27 mouse cellular contexts compared by ENCODE assay signal in genomic region chr15:85841796-85842360, GRCm38 (mm10). TPM values are rescaled to one million over a fixed set of nuclear protein-coding genes. Genes with fewer than 3 reads are reported as not detected.
DNase-seq lines count a peak whose midpoint lies in the region; ATAC-seq and TF ChIP-seq lines count a peak whose summit lies in the region.
"Had no signal": no experiment of that assay in that cellular context is flagged by ENCODE, and none has a peak within 500 bp of the region (broad histone marks: within the 10 kb centered on the region; RNA-seq: fewer than 3 reads in every experiment).

No protein-coding gene starts in this region.

- no peaks in the 10 kb centered on the region for H3K27me3 ChIP-seq in stomach, embryonic 15.5 days (replicated peaks)
- H3K27me3 ChIP-seq in stomach, postnatal 0 days (ENCODE audit: control insufficient read depth, insufficient read depth, low read length): no peaks in the 10 kb centered on the region
- no peaks in the 10 kb centered on the region for H3K27me3 ChIP-seq in liver, embryonic 14.5 days (ENCODE audit: control insufficient read depth, insufficient read depth, low read length)
- H3K27me3 ChIP-seq: embryonic facial prominence, embryonic 12.5 days; forebrain, embryonic 13.5 days; heart, embryonic 13.5 days; limb, embryonic 13.5 days; midbrain, embryonic 15.5 days; neural tube, embryonic 12.5 days had no signal

- no peak overlapping the region for H3K4me3 ChIP-seq in stomach, embryonic 15.5 days (replicated peaks)
- H3K4me3 ChIP-seq in stomach, postnatal 0 days (ENCODE audit: low read depth, low read length): no peak overlapping the region
- H3K4me3 ChIP-seq in liver, embryonic 14.5 days (ENCODE audit: insufficient read depth in 1 of 2, low read depth in 2 of 2, low read length in 2 of 2): no peak overlapping the region
- H3K4me3 ChIP-seq: embryonic facial prominence, embryonic 12.5 days; erythroblast, embryonic 14.5 days; forebrain, embryonic 13.5 days; heart, embryonic 13.5 days; limb, embryonic 13.5 days; midbrain, embryonic 15.5 days; neural tube, embryonic 12.5 days had no signal

- no peaks in the 10 kb centered on the region for H3K9me3 ChIP-seq in stomach, embryonic 15.5 days
- H3K9me3 ChIP-seq in stomach, postnatal 0 days (ENCODE audit: control insufficient read depth, low read length): no peaks in the 10 kb centered on the region
- H3K9me3 ChIP-seq in liver, embryonic 14.5 days (ENCODE audit: control insufficient read depth, low read length): no peaks in the 10 kb centered on the region
- H3K9me3 ChIP-seq: embryonic facial prominence, embryonic 12.5 days; forebrain, embryonic 13.5 days; heart, embryonic 13.5 days; limb, embryonic 13.5 days; midbrain, embryonic 15.5 days; neural tube, embryonic 12.5 days had no signal

- H3K9ac ChIP-seq in stomach, embryonic 15.5 days: no peak overlapping the region
- no peak overlapping the region for H3K9ac ChIP-seq in stomach, postnatal 0 days (ENCODE audit: low read length)
- H3K9ac ChIP-seq in liver, embryonic 14.5 days (replicated peaks): no peak overlapping the region
- H3K9ac ChIP-seq: embryonic facial prominence, embryonic 12.5 days; forebrain, embryonic 13.5 days; heart, embryonic 13.5 days; limb, embryonic 13.5 days; lung, embryonic 14.5 days; midbrain, embryonic 15.5 days; neural tube, embryonic 12.5 days had no signal

- no peaks in the 10 kb centered on the region for H3K4me1 ChIP-seq in stomach, embryonic 15.5 days
- no peaks in the 10 kb centered on the region for H3K4me1 ChIP-seq in stomach, postnatal 0 days (replicated peaks; ENCODE audit: control insufficient read depth, insufficient read depth)
- H3K4me1 ChIP-seq in liver, embryonic 14.5 days (replicated peaks; ENCODE audit: control insufficient read depth in 2 of 2, insufficient read depth in 2 of 2, low read length in 1 of 2): peaks cover 0 to 4% of the 10 kb centered on the region in 2 experiments; a peak in 1 of 4 replicates
- H3K4me1 ChIP-seq: embryonic facial prominence, embryonic 12.5 days; forebrain, embryonic 13.5 days; heart, embryonic 13.5 days; limb, embryonic 13.5 days; midbrain, embryonic 15.5 days; neural tube, embryonic 12.5 days had no signal

- no peak for TF ChIP-seq CTCF in stomach, postnatal 0 days (IDR thresholded peaks at IDR 0.05; ENCODE audit: low read depth)
- no peak for TF ChIP-seq CTCF in liver, embryonic 14.5 days (IDR thresholded peaks at IDR 0.05; ENCODE audit: low read depth)

- H3K4me2 ChIP-seq in stomach, embryonic 15.5 days: no peak overlapping the region
- H3K4me2 ChIP-seq in stomach, postnatal 0 days (replicated peaks; ENCODE audit: low read depth): no peak overlapping the region
- no peak overlapping the region for H3K4me2 ChIP-seq in liver, embryonic 14.5 days (ENCODE audit: low read depth)
- H3K4me2 ChIP-seq: embryonic facial prominence, embryonic 12.5 days; forebrain, embryonic 13.5 days; heart, embryonic 13.5 days; limb, embryonic 13.5 days; lung, embryonic 14.5 days; midbrain, embryonic 15.5 days; neural tube, embryonic 12.5 days had no signal

- 70% methylated on average over 5 of the region's 5 CpGs for WGBS in stomach, embryonic 15.5 days
- WGBS in stomach, postnatal 0 days: 71% methylated on average over 5 of the region's 5 CpGs
- WGBS in liver, embryonic 14.5 days (ENCODE audit: insufficient replicate concordance): 49% methylated on average over 5 of the region's 5 CpGs

- ATAC-seq in stomach, embryonic 15.5 days (ENCODE audit: insufficient read depth, low FRiP score, low read depth): peak; percentile 27; the same call in 1 of the 2 replicates
- no peak for ATAC-seq in stomach, postnatal 0 days (ENCODE audit: low FRiP score, low TSS enrichment)
- ATAC-seq in liver, embryonic 14.5 days (ENCODE audit: insufficient read depth): peak; percentile 64; the same call in 1 of the 2 replicates
- ATAC-seq: forebrain, embryonic 13.5 days; hindbrain, postnatal 0 days; midbrain, embryonic 15.5 days had no signal

- DNase-seq in kidney, adult 18-20 months: peak; percentile 59
- no peak for DNase-seq in kidney, postnatal 10 days
- DNase-seq in stomach, postnatal 0 days (ENCODE audit: low spot score): no peak
- DNase-seq in liver, embryonic 14.5 days (ENCODE audit: low read depth in 3 of 3, low spot score in 3 of 3): no peak
- DNase-seq in adrenal gland, postnatal 4 days (ENCODE audit: low spot score in 2 of 2): no peak
- DNase-seq in cerebellum, postnatal 14 days: no peak
- DNase-seq: adrenal gland, adult 2 months; B cell, adult 2 months; cerebellum, adult 11-12 months; cerebellum, postnatal 10 days; gastrocnemius, postnatal 10 days; heart, adult 18-20 months; heart, postnatal 14 days; lung, embryonic 14.5 days; lung, postnatal 36 days; retina, postnatal 1 day; thymus, postnatal 36 days had no signal

- H3K27ac ChIP-seq in stomach, embryonic 15.5 days: no peak overlapping the region
- no peak overlapping the region for H3K27ac ChIP-seq in stomach, postnatal 0 days (replicated peaks)
- H3K27ac ChIP-seq in liver, embryonic 14.5 days: no peak overlapping the region
- H3K27ac ChIP-seq: embryonic facial prominence, embryonic 12.5 days; forebrain, embryonic 13.5 days; heart, embryonic 13.5 days; hindbrain, postnatal 0 days; kidney, postnatal 0 days; limb, embryonic 13.5 days; midbrain, embryonic 15.5 days; neural tube, embryonic 12.5 days had no signal

- TF ChIP-seq EP300 in stomach, postnatal 0 days (optimal IDR thresholded peaks at IDR 0.05): no peak
- no peak for TF ChIP-seq EP300 in liver, embryonic 14.5 days (IDR thresholded peaks at IDR 0.05; ENCODE audit: low read depth)

- H3K36me3 ChIP-seq in stomach, embryonic 15.5 days: no peaks in the 10 kb centered on the region
- H3K36me3 ChIP-seq in stomach, postnatal 0 days (ENCODE audit: control insufficient read depth, insufficient read depth, low read length): peaks cover 2% of the 10 kb centered on the region; the same call in 1 of the 2 replicates
- no peaks in the 10 kb centered on the region for H3K36me3 ChIP-seq in liver, embryonic 14.5 days (replicated peaks; ENCODE audit: control insufficient read depth, insufficient read depth, low read depth)
- H3K36me3 ChIP-seq: embryonic facial prominence, embryonic 12.5 days; heart, embryonic 13.5 days; limb, embryonic 13.5 days; midbrain, embryonic 15.5 days; neural tube, embryonic 12.5 days had no signal

RNA-seq across cellular contexts. Expression of gene Ttc38, which starts 9.8 kb away (rescaled TPM):
- polyA plus RNA-seq in stomach, embryonic 15.5 days (2015; fragmentation: Nextera tagmentation; extraction: Ambion mirVana): 8.3 and 9.1 TPM in 2 replicates
- polyA plus RNA-seq in stomach, postnatal 0 days (2015; fragmentation: Nextera tagmentation; extraction: Ambion mirVana): 15.6 and 18.0 TPM in 2 replicates
- 3.8 and 4.0 TPM in 2 replicates for polyA plus RNA-seq in liver, embryonic 14.5 days (2012; rRNA removed)
- polyA plus RNA-seq in liver, embryonic 14.5 days (2014; fragmentation: Nextera tagmentation; extraction: Ambion mirVana): 4.5 and 7.0 TPM in 2 replicates
- total RNA-seq in adrenal gland, postnatal 4 days (2021): 10 to 100 TPM; 14.5 to 15.2 TPM

RNA-seq across cellular contexts. Expression of gene Gtse1, which starts 17.7 kb away (rescaled TPM):
- 23.5 and 26.3 TPM in 2 replicates for polyA plus RNA-seq in stomach, embryonic 15.5 days (2015; fragmentation: Nextera tagmentation; extraction: Ambion mirVana)
- 5.0 and 6.5 TPM in 2 replicates for polyA plus RNA-seq in stomach, postnatal 0 days (2015; fragmentation: Nextera tagmentation; extraction: Ambion mirVana)
- polyA plus RNA-seq in liver, embryonic 14.5 days (2012; rRNA removed): 20.6 TPM in 2 replicates
- 21.1 and 22.9 TPM in 2 replicates for polyA plus RNA-seq in liver, embryonic 14.5 days (2014; fragmentation: Nextera tagmentation; extraction: Ambion mirVana)
- total RNA-seq in adrenal gland, postnatal 4 days (2021): 10 to 100 TPM in 1 of 2 experiments, 1 to 10 TPM in 1; 8.9 to 10.1 TPM

RNA-seq across cellular contexts. Expression of gene Pkdrej, which starts 20.3 kb away (rescaled TPM):
- polyA plus RNA-seq in stomach, embryonic 15.5 days (2015; fragmentation: Nextera tagmentation; extraction: Ambion mirVana): 0.18 and 0.21 TPM in 2 replicates
- 0.21 and 0.27 TPM in 2 replicates for polyA plus RNA-seq in stomach, postnatal 0 days (2015; fragmentation: Nextera tagmentation; extraction: Ambion mirVana)
- polyA plus RNA-seq in liver, embryonic 14.5 days (2012; rRNA removed): 0.08 and 0.10 TPM in 2 replicates
- polyA plus RNA-seq in liver, embryonic 14.5 days (2014; fragmentation: Nextera tagmentation; extraction: Ambion mirVana): 0.13 and 0.14 TPM in 2 replicates
- total RNA-seq in adrenal gland, postnatal 4 days (2021): under 1 TPM; 0.45 to 0.48 TPM
- polyA plus RNA-seq: erythroblast, embryonic 14.5 days; forebrain, embryonic 13.5 days had no signal

RNA-seq across cellular contexts. Expression of gene Cdpf1, which starts 30.4 kb away (rescaled TPM):
- polyA plus RNA-seq in stomach, embryonic 15.5 days (2015; fragmentation: Nextera tagmentation; extraction: Ambion mirVana): 41.1 and 42.7 TPM in 2 replicates
- 38.8 and 40.2 TPM in 2 replicates for polyA plus RNA-seq in stomach, postnatal 0 days (2015; fragmentation: Nextera tagmentation; extraction: Ambion mirVana)
- polyA plus RNA-seq in liver, embryonic 14.5 days (2012; rRNA removed): 15.7 and 19.7 TPM in 2 replicates
- 23.7 and 26.2 TPM in 2 replicates for polyA plus RNA-seq in liver, embryonic 14.5 days (2014; fragmentation: Nextera tagmentation; extraction: Ambion mirVana)
- total RNA-seq in adrenal gland, postnatal 4 days (2021): 10 to 100 TPM; 22.3 TPM

RNA-seq across cellular contexts. Expression of gene Trmu, which starts 37.2 kb away (rescaled TPM):
- polyA plus RNA-seq in stomach, embryonic 15.5 days (2015; fragmentation: Nextera tagmentation; extraction: Ambion mirVana): 39.0 and 45.6 TPM in 2 replicates
- polyA plus RNA-seq in stomach, postnatal 0 days (2015; fragmentation: Nextera tagmentation; extraction: Ambion mirVana): 21.2 and 21.5 TPM in 2 replicates
- polyA plus RNA-seq in liver, embryonic 14.5 days (2012; rRNA removed): 9.5 and 15.2 TPM in 2 replicates
- polyA plus RNA-seq in liver, embryonic 14.5 days (2014; fragmentation: Nextera tagmentation; extraction: Ambion mirVana): 10.9 and 12.7 TPM in 2 replicates
- 10 to 100 TPM; 50.2 to 51.1 TPM for total RNA-seq in adrenal gland, postnatal 4 days (2021)
